Mouse (Mus musculus) liver, embryonic 14.5 days (tissue): Measurements from ENCODE around the gene Ror1.

Experiments
- CTCF ChIP-seq: IDR thresholded peaks from 2 replicates; pipeline ENCODE4 v1.5.1; 2016; ENCODE audit warnings: antibody characterized with exemption, low read depth, control low read depth
- EP300 ChIP-seq: IDR thresholded peaks from 2 replicates; pipeline ENCODE4 v1.6.1; 2016; ENCODE audit warnings: antibody characterized with exemption, low read depth

DNA sequence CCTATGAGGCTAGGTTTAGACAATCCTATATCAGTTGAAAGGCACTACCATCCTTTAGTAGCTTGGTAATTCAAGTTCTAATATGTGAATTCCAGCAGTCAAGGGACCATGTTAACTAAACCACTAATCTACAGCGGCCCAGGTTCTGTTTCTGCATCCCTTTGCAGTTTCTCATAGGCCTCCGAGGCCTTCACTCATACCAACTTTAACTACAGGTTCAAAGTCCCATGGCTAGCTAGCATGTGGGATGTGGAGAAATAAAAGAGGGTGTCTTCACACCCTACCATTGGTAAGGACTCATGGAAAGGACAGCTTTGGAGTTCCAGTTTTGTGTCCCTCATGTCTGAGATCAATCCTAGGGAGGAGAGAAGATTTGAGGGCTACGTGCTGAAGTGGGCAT is 60.1 kb downstream of the Ror1 start:
- TF ChIP-seq CTCF (no peak), EP300 (no peak)
